Comparison of ENCODE assay signal across 13 mouse cellular contexts in genomic region chr7:17050491-17050890, GRCm38 (mm10). TPM values are rescaled to one million over a fixed set of nuclear protein-coding genes. Genes with fewer than 3 reads are reported as not detected.
A peak's percentile ranks its signal among the peaks of the same experiment; 100 is the strongest.
DNase-seq lines count a peak whose midpoint lies in the region; ATAC-seq lines count a peak whose summit lies in the region.
"Had no signal": no experiment of that assay in that cellular context is flagged by ENCODE, and none has a peak within 500 bp of the region (broad histone marks: within the 10 kb centered on the region; RNA-seq: fewer than 3 reads in every experiment).

No protein-coding gene starts in this region.

- no peak overlapping the region for H3K4me3 ChIP-seq in heart, embryonic 13.5 days
- H3K4me3 ChIP-seq in intestine, embryonic 15.5 days (replicated peaks): no peak overlapping the region
- H3K4me3 ChIP-seq in liver, embryonic 12.5 days: no peak overlapping the region
- H3K4me3 ChIP-seq: embryonic facial prominence, embryonic 15.5 days; forebrain, embryonic 13.5 days; gastrocnemius, adult 2 months; liver, embryonic 15.5 days; megakaryocyte, embryonic 14.5 days had no signal

- DNase-seq in heart, adult 8-10 months (ENCODE audit: low spot score): no peak
- peak; percentile 21 to 29 for DNase-seq in right cerebral cortex, postnatal 10 days (ENCODE audit: low spot score in 2 of 2)
- no peak for DNase-seq in right cerebral cortex, postnatal 25 days

- no peaks in the 10 kb centered on the region for H3K9me3 ChIP-seq in heart, embryonic 13.5 days
- H3K9me3 ChIP-seq in intestine, embryonic 15.5 days: no peaks in the 10 kb centered on the region
- H3K9me3 ChIP-seq in liver, embryonic 12.5 days (replicated peaks): no peaks in the 10 kb centered on the region
- H3K9me3 ChIP-seq: embryonic facial prominence, embryonic 15.5 days; forebrain, embryonic 13.5 days; liver, embryonic 15.5 days had no signal

- H3K4me2 ChIP-seq in heart, embryonic 13.5 days: no peak overlapping the region
- H3K4me2 ChIP-seq in intestine, embryonic 15.5 days (replicated peaks): no peak overlapping the region
- peak overlapping the region; percentile 15; the same call in 1 of the 2 replicates for H3K4me2 ChIP-seq in liver, embryonic 12.5 days
- H3K4me2 ChIP-seq: embryonic facial prominence, embryonic 15.5 days; forebrain, embryonic 13.5 days; heart, embryonic 11.5 days; liver, embryonic 15.5 days had no signal

- peaks cover 16% of the 10 kb centered on the region for H3K4me1 ChIP-seq in heart, embryonic 13.5 days
- H3K4me1 ChIP-seq in intestine, embryonic 15.5 days (replicated peaks): peaks cover 4% of the 10 kb centered on the region
- H3K4me1 ChIP-seq in liver, embryonic 12.5 days: peaks cover 36% of the 10 kb centered on the region
- H3K4me1 ChIP-seq: forebrain, embryonic 13.5 days had no signal

- WGBS in heart, embryonic 13.5 days: 34% methylated on average over 11 of the region's 11 CpGs
- WGBS in intestine, embryonic 15.5 days: 71% methylated on average over 11 of the region's 11 CpGs
- WGBS in liver, embryonic 12.5 days (ENCODE audit: insufficient replicate concordance): 39% methylated on average over 11 of the region's 11 CpGs

- no peak for ATAC-seq in heart, embryonic 13.5 days (ENCODE audit: extremely low read depth, insufficient number of reproducible peaks, low FRiP score, low TSS enrichment)
- peak; percentile 18; the same call in 1 of the 2 replicates for ATAC-seq in intestine, embryonic 15.5 days
- ATAC-seq in liver, embryonic 12.5 days: no peak; the same call in 1 of the 2 replicates
- no peak for ATAC-seq in megakaryocyte progenitor cell, adult 5-6 weeks (replicated peaks; ENCODE audit: poor library complexity)
- ATAC-seq: forebrain, embryonic 13.5 days had no signal

- no peak overlapping the region for H3K27ac ChIP-seq in heart, embryonic 13.5 days (replicated peaks)
- no peak overlapping the region for H3K27ac ChIP-seq in intestine, embryonic 15.5 days
- 0 out of 2 replicates have a peak overlapping the region, but pooled peaks have one; percentile 30 for H3K27ac ChIP-seq in liver, embryonic 12.5 days
- H3K27ac ChIP-seq: embryonic facial prominence, embryonic 15.5 days; forebrain, embryonic 13.5 days; gastrocnemius, adult 2 months; liver, embryonic 15.5 days had no signal

- H3K27me3 ChIP-seq in heart, embryonic 13.5 days (replicated peaks): no peaks in the 10 kb centered on the region
- H3K27me3 ChIP-seq in intestine, embryonic 15.5 days (replicated peaks): no peaks in the 10 kb centered on the region
- no peaks in the 10 kb centered on the region for H3K27me3 ChIP-seq in liver, embryonic 12.5 days (replicated peaks)
- H3K27me3 ChIP-seq: embryonic facial prominence, embryonic 15.5 days; forebrain, embryonic 13.5 days; liver, embryonic 15.5 days; megakaryocyte, embryonic 14.5 days had no signal

- peaks cover 82% of the 10 kb centered on the region for H3K36me3 ChIP-seq in heart, embryonic 13.5 days
- H3K36me3 ChIP-seq in intestine, embryonic 15.5 days: peaks cover 43% of the 10 kb centered on the region
- H3K36me3 ChIP-seq in liver, embryonic 12.5 days: peaks cover 71% of the 10 kb centered on the region

- peak overlapping the region; percentile 53; the same call in 1 of the 2 replicates for H3K9ac ChIP-seq in heart, embryonic 13.5 days
- H3K9ac ChIP-seq in intestine, embryonic 15.5 days: no peak overlapping the region
- H3K9ac ChIP-seq in liver, embryonic 12.5 days: no peak overlapping the region
- H3K9ac ChIP-seq: embryonic facial prominence, embryonic 15.5 days; forebrain, embryonic 13.5 days; liver, embryonic 15.5 days had no signal

RNA-seq across cellular contexts. Expression of gene Hif3a, which starts 11.7 kb away (rescaled TPM):
- 26.7 and 26.8 TPM in 2 replicates for polyA plus RNA-seq in heart, embryonic 13.5 days (2015; fragmentation: Nextera tagmentation; extraction: Ambion mirVana)
- 1 to 10 TPM in 2 of 4 experiments, under 1 TPM in 2; 0.80 to 3.1 (median 1.6) TPM for total RNA-seq in heart, adult 8-10 months (2022)
- polyA plus RNA-seq in intestine, embryonic 15.5 days (2015; fragmentation: Nextera tagmentation; extraction: Ambion mirVana): 66.7 and 71.4 TPM in 2 replicates
- 21.1 and 22.6 TPM in 2 replicates for polyA plus RNA-seq in liver, embryonic 12.5 days (2016; fragmentation: Nextera tagmentation; extraction: Ambion mirVana)
- 1.6 and 2.1 TPM in 2 replicates for total RNA-seq in megakaryocyte progenitor cell, adult 5-6 weeks (2015)
- total RNA-seq in megakaryocyte progenitor cell, adult 5-6 weeks (2017): 0.21 and 0.78 TPM in 2 replicates

RNA-seq across cellular contexts. Expression of gene Ppp5c, which starts 22.8 kb away (rescaled TPM):
- polyA plus RNA-seq in heart, embryonic 13.5 days (2015; fragmentation: Nextera tagmentation; extraction: Ambion mirVana): 82.3 and 94.0 TPM in 2 replicates
- total RNA-seq in heart, adult 8-10 months (2022): 100 to 1,000 TPM in 2 of 4 experiments, 10 to 100 TPM in 2; 95.4 to 106 (median 99.0) TPM
- 81.5 and 89.5 TPM in 2 replicates for polyA plus RNA-seq in intestine, embryonic 15.5 days (2015; fragmentation: Nextera tagmentation; extraction: Ambion mirVana)
- polyA plus RNA-seq in liver, embryonic 12.5 days (2016; fragmentation: Nextera tagmentation; extraction: Ambion mirVana): 70.3 and 75.2 TPM in 2 replicates
- 74.8 and 80.5 TPM in 2 replicates for total RNA-seq in megakaryocyte progenitor cell, adult 5-6 weeks (2015)
- total RNA-seq in megakaryocyte progenitor cell, adult 5-6 weeks (2017): 68.3 and 78.9 TPM in 2 replicates

RNA-seq across cellular contexts. Expression of gene Psg16, which starts 23.3 kb away (rescaled TPM):
- 0.10 TPM in 1 of 2 replicates, not detected in the other for polyA plus RNA-seq in heart, embryonic 13.5 days (2015; fragmentation: Nextera tagmentation; extraction: Ambion mirVana)
- under 1 TPM in 3 of 4 experiments, not detected in 1; 0.09 to 0.22 (median 0.14) TPM for total RNA-seq in heart, adult 8-10 months (2022)
- polyA plus RNA-seq in intestine, embryonic 15.5 days (2015; fragmentation: Nextera tagmentation; extraction: Ambion mirVana): 0.40 and 0.42 TPM in 2 replicates
- 0.06 and 0.13 TPM in 2 replicates for polyA plus RNA-seq in liver, embryonic 12.5 days (2016; fragmentation: Nextera tagmentation; extraction: Ambion mirVana)
- total RNA-seq in megakaryocyte progenitor cell, adult 5-6 weeks (2015): 0.02 TPM in 1 of 2 replicates, not detected in the other
- 0.25 TPM in 1 of 2 replicates, not detected in the other for total RNA-seq in megakaryocyte progenitor cell, adult 5-6 weeks (2017)

RNA-seq across cellular contexts. Expression of gene Ccdc8, which starts 58.0 kb away (rescaled TPM):
- polyA plus RNA-seq in heart, embryonic 13.5 days (2015; fragmentation: Nextera tagmentation; extraction: Ambion mirVana): 25.5 and 25.8 TPM in 2 replicates
- 1 to 10 TPM; 3.2 to 5.1 (median 4.5) TPM for total RNA-seq in heart, adult 8-10 months (2022)
- polyA plus RNA-seq in intestine, embryonic 15.5 days (2015; fragmentation: Nextera tagmentation; extraction: Ambion mirVana): 28.1 and 29.0 TPM in 2 replicates
- 3.8 and 3.9 TPM in 2 replicates for polyA plus RNA-seq in liver, embryonic 12.5 days (2016; fragmentation: Nextera tagmentation; extraction: Ambion mirVana)
- 1.1 and 1.3 TPM in 2 replicates for total RNA-seq in megakaryocyte progenitor cell, adult 5-6 weeks (2015)
- total RNA-seq in megakaryocyte progenitor cell, adult 5-6 weeks (2017): 3.8 and 6.0 TPM in 2 replicates

Comparison
In these comparisons a context has a peak if more than half of its experiments do, and no peak if none do; other contexts are left out.
1. DNase-seq: peak in right cerebral cortex, postnatal 10 days (2 of 2); none in heart, adult 8-10 months (single experiment) and right cerebral cortex, postnatal 25 days (single experiment).